Mouse (Mus musculus) erythroblast, embryonic 14.5 days (primary cell): ENCODE data around the gene Zfp239. TPM values are rescaled to one million over a fixed set of nuclear protein-coding genes. Genes with fewer than 3 reads are reported as not detected.

Source experiments
- H3K27me3 ChIP-seq: 2 replicates; pipeline ENCODE4 v1.6.1; 2012; ENCODE audit warnings: inconsistent platforms; ENCODE audit not compliant: control insufficient read depth
- H3K36me3 ChIP-seq: 2 replicates; pipeline ENCODE4 v1.6.1; 2012; ENCODE audit warnings: mild to moderate bottlenecking, inconsistent platforms; ENCODE audit not compliant: control insufficient read depth
- H3K4me1 ChIP-seq: 2 replicates; pipeline ENCODE4 v1.6.1; 2012; ENCODE audit warnings: inconsistent platforms; ENCODE audit not compliant: control insufficient read depth
- H3K4me3 ChIP-seq: replicated peaks from 2 replicates; pipeline ENCODE3; 2012; ENCODE audit warnings: moderate library complexity, mild to moderate bottlenecking, inconsistent platforms
- H3K9me3 ChIP-seq: 2 replicates; pipeline ENCODE4 v1.6.1; 2012; ENCODE audit warnings: low read length, inconsistent platforms, mixed read lengths; ENCODE audit not compliant: control insufficient read depth
- GATA1 ChIP-seq: IDR thresholded peaks from 2 replicates; pipeline ENCODE4 v1.6.1; 2012; ENCODE audit warnings: low read length, inconsistent platforms, mixed read lengths
- TAL1 ChIP-seq: IDR thresholded peaks from 3 replicates; pipeline ENCODE4 v1.6.1; 2012; ENCODE audit warnings: low read length, inconsistent platforms, mixed read lengths
- polyA plus RNA-seq: library from polyadenylated mRNA; stranded (reverse); fragments of >175 nt; gene quantifications from 2 replicates; pipeline ENCODE4 v1.2.3, GENCODE M21; 2012

Zfp239 gene
- polyA plus RNA-seq, 1 experiment, result 0.03 TPM

DNA sequence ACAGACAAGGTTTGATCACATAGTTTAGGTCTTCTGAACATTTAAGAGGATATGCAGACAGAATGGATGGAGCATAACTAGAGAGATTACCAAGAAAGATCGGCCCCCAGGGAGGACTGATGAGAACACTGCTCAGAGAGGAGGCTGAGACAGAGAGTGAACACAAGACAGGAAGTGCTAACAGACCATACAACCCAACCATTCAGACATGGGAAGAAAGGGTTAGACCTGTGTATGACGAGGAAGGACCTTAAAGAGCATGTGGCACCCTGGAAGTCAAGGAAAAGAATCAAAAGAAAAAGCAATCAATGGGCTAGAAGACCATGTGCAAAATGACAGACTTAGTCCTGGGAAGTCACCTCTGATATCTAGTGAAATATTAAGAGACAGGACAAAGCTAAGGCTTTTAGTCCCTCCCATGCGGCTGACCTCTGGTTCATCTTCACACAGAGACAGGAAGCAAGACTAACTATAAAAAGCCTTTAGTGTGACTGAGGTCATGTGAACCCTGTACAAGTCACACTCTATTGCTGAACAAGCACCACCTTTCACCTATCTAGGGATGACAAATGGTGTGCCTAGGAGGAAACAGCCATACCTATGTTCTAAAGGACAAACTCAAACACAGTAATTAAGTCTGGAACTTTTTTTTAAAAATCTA, 12.9 kb downstream of the Zfp239 start:
- no peak for TF ChIP-seq GATA1
- TF ChIP-seq TAL1, result no peak
- H3K36me3 ChIP-seq, result peaks cover 7% of the 10 kb centered on the region

DNA sequence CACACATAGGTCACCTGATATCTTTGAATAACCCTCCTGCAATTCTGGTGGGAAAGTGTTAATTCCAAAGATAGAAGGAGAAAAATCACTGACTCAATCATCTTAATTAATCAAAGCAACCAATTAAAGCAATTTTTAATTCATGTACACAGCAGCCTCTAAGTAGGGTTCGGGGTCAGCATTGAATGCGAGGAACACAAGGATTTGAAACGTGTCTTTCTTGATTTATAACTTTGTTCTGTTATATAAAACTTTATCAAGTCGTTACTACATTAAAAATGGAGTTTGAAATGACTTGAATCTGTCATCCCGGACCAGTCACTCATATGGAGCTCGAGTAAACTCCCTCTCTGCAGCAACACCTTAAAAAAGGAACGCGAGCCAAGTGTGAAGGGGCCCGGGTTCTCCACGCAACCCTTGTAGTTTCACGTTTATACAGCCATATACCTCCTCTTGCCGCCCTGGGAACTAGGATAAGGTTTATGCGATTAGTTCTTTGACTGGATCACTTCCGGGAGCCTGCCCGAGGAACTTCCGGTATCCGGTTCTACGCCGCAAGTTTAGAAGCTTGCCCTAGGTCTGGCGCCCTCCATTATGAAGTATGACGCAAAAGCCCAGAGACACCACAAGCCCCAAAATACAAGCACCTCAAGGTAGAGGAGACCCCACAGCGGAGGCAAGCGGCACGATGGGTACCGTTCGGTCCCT, 17.0 kb downstream of the Zfp239 start:
- H3K9me3 ChIP-seq, result no peaks in the 10 kb centered on the region
- H3K4me1 ChIP-seq, result peaks cover 45% of the 10 kb centered on the region
- peak overlapping the region; percentile 88 for H3K4me3 ChIP-seq
- TF ChIP-seq TAL1 (no peak), GATA1 (no peak)
- peaks cover 5% of the 10 kb centered on the region for H3K36me3 ChIP-seq
- no peaks in the 10 kb centered on the region for H3K27me3 ChIP-seq

More for the DNA sequence above, 12.9 kb downstream of the Zfp239 start:
- H3K4me3 ChIP-seq, result no peak overlapping the region
- H3K9me3 ChIP-seq, result no peaks in the 10 kb centered on the region
- peaks cover 29% of the 10 kb centered on the region for H3K4me1 ChIP-seq
- H3K27me3 ChIP-seq, result no peaks in the 10 kb centered on the region

DNA sequence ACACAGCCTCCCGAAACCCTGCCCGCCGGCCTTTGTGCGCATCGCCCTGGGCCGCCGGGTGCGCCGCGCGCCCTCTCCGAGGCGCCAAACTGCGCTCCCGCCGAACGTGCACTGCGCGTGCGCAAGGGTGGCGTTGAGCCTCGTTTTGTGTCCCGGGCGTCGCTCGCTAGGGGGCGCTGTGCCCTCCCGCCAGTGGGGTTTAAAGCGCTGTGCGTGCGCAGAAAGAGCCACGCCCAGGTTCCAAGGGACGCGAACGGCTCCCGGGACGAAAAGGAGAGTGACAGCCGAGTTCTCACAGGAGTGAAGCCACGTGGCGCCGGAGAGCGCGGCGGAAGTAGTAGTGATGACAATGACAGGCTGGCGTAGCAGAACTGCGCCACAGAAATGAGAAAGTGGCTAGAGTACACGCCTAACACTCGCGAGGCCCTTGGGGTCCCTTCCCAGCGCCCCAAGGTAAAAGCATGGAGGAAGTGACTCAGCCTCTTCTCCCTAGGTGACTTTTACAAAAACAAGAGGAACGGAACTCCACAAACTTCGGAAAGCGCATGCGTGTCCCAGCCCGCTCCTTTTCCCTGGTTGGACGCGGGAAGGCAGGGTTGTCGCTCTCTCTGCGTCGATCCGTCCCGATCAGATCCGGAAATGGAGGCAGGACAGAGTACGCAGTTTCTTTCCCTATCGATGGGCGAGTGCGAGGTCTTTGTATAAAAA, 17.7 kb downstream of the Zfp239 start:
- TF ChIP-seq GATA1 (no peak), TAL1 (no peak)
- no peaks in the 10 kb centered on the region for H3K27me3 ChIP-seq
- H3K36me3 ChIP-seq, result peaks cover 11% of the 10 kb centered on the region
- H3K4me3 ChIP-seq, result peak overlapping the region; percentile 88
- H3K9me3 ChIP-seq, result no peaks in the 10 kb centered on the region
- peaks cover 49% of the 10 kb centered on the region for H3K4me1 ChIP-seq

DNA sequence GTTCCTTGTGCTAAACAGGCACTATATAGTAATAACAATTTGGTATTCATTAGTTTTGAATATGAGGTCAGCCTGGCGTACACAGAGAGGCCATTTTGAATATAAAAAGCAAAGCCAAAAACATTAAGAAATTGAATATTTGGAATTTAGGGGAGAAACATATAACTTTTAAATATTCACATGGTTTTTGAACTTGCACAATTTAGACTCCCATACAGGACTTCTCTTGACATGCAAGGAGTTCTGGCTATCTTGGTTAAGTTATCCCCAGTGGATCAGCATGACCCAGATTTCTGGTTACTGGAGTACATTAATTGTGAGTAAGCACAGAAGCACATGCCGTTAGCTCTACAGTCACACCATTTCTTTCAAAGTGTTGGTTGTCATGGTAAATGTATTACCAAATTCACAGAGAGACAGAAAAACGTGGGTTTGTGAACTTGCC, 18.5 kb downstream of the Zfp239 start:
- Histone ChIP-seq H3K4me1 (peaks cover 47% of the 10 kb centered on the region), H3K9me3 (no peaks in the 10 kb centered on the region), H3K4me3 (peak overlapping the region; percentile 88), H3K36me3 (peaks cover 13% of the 10 kb centered on the region), H3K27me3 (no peaks in the 10 kb centered on the region)
- TF ChIP-seq GATA1 (no peak), TAL1 (no peak)

DNA sequence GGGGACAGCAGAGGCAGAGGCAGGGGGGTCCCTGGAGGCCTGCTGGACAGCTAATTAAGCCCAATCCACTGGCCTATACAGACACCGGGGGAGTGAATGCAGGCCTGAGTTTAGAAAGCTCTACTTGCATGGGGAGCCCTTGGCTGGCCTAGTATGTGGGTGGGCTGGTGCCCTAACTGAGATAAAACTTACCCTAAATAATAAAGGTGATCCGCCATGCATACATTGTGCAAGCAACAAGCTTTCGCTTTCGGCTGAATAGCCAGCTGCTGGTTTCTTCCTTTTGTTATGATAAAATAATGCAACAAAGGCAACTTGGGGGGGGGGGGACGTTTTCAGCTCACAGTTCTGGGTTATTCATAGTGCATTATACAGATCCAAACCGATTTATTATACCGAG, 19.3 kb downstream of the Zfp239 start:
- no peaks in the 10 kb centered on the region for H3K27me3 ChIP-seq
- H3K4me3 ChIP-seq, result peak overlapping the region; percentile 88
- peaks cover 54% of the 10 kb centered on the region for H3K4me1 ChIP-seq
- H3K9me3 ChIP-seq, result no peaks in the 10 kb centered on the region
- no peak for TF ChIP-seq GATA1
- no peak for TF ChIP-seq TAL1
- peaks cover 17% of the 10 kb centered on the region for H3K36me3 ChIP-seq

DNA sequence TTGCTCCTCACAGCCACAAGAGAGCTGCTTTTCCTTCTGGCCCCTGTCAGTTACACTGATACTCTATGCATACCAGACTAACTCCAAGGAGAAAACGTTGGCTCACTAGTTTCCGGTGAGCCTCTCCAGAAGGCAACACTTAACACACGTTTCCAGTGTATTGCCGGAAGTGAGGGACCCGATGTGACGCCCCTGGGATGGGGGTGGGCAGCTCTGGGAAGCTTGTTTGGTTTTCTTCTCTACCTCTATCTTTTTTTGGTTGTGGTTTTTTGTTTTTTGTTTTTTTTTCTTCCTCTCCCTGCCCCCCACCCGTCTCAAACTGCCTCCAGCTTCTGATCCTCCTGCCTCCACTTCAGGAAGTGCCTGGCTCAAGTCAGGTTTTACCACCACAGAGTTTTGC, 20.1 kb downstream of the Zfp239 start:
- Histone ChIP-seq H3K4me3 (no peak overlapping the region), H3K9me3 (no peaks in the 10 kb centered on the region), H3K27me3 (no peaks in the 10 kb centered on the region), H3K36me3 (peaks cover 17% of the 10 kb centered on the region), H3K4me1 (peaks cover 62% of the 10 kb centered on the region)
- no peak for TF ChIP-seq TAL1
- TF ChIP-seq GATA1, result no peak

DNA sequence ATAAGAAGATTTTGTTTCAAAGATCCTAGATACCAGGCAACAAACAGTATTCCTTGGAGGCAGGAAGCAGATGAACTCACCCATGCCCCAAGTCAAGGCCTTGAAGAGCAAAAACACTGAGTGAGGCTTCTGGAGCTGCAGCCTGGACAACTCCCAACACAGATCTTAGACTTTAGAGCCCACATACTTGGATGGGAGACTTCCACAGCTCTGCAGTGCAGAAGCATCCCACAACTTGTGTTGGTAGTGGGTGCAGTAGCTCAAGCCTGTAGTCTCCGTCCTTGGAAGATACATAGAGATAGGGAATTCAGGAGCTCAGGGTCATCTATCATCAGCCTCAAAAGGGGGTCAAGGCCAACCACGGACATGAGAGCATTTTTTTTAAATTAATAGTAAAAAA, 24.0 kb downstream of the Zfp239 start:
- TF ChIP-seq GATA1 (no peak), TAL1 (no peak)
- peaks cover 19% of the 10 kb centered on the region for H3K36me3 ChIP-seq
- H3K9me3 ChIP-seq, result no peaks in the 10 kb centered on the region
- peaks cover 79% of the 10 kb centered on the region for H3K4me1 ChIP-seq
- no peaks in the 10 kb centered on the region for H3K27me3 ChIP-seq
- H3K4me3 ChIP-seq, result no peak overlapping the region

DNA sequence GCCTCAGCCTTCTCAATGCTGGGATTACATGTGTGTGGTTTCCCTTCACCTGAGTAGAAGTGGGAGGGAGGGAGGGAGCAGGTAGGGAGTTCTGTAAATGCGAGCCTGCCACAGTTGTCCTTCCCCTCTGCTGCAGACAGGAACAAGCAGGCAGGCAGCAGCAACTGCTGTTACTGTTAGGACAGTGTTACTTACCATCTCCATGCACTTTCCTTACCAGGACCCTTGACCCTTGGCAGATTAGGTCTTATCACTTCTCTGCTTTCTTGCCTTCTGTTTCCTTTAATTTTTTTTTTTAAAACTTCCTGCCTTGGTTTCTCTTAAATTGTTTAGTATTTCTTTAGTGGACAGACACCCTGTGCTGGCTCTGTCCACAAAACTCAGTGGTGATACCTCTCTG, 26.1 kb downstream of the Zfp239 start:
- H3K27me3 ChIP-seq, result no peaks in the 10 kb centered on the region
- peaks cover 73% of the 10 kb centered on the region for H3K4me1 ChIP-seq
- H3K9me3 ChIP-seq, result no peaks in the 10 kb centered on the region
- H3K36me3 ChIP-seq, result peaks cover 19% of the 10 kb centered on the region
- peak overlapping the region; percentile 52 for H3K4me3 ChIP-seq
- TF ChIP-seq TAL1 (no peak), GATA1 (no peak)

DNA sequence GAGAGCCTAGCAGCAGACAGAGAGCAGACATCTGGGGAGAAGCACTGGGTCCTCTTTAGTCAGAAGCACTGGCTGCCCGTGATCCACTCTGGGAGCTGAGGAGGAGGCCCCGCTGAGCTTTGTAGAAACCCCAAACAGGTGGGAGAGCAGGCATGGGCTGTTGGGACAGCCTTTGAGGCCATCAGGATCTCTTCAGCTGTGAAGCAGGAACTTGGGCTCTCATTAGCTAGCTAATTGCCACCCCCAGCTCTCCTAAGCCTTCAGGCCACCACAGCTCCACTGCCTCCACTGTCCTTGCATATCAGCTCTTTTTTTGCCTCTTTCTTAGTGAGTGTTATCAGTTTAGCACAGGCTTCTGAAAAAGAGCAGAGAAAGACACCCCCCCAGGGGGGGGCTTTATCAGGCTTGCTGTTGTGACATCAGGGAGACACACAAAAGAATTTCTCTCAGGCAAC, 26.8 kb downstream of the Zfp239 start:
- Histone ChIP-seq H3K4me1 (peaks cover 71% of the 10 kb centered on the region), H3K27me3 (no peaks in the 10 kb centered on the region), H3K9me3 (no peaks in the 10 kb centered on the region), H3K4me3 (peak overlapping the region; percentile 52), H3K36me3 (peaks cover 18% of the 10 kb centered on the region)
- TF ChIP-seq TAL1, result peak; percentile 52; the same call in 2 of the 3 replicates
- peak; percentile 46; the same call in 1 of the 2 replicates for TF ChIP-seq GATA1
